Mouse (Mus musculus): ENCODE measurements around the gene Hspa1b.
A peak's percentile ranks its signal among the peaks of the same experiment; 100 is the strongest.
"Not testable (repeated sequence)": the region's sequence is repeated elsewhere in the genome, so short reads cannot be mapped to it uniquely, and the experiment has no call there.

Hspa1b gene

GRCm38 (mm10) chr17:34980655-34981054 lies 21.6 kb upstream of the Hspa1b start:
- peak; percentile 39 for DNase-seq

- no peak for DNase-seq
Observed at GRCm38 (mm10) chr17:34979631-34980030, 20.6 kb upstream of the Hspa1b start.

GRCm38 (mm10) chr17:34978239-34978638 lies 19.2 kb upstream of the Hspa1b start:
- no peak for DNase-seq

GRCm38 (mm10) chr17:34977000-34977399 lies 18.0 kb upstream of the Hspa1b start:
- DNase-seq: no peak

- no peak for DNase-seq
Observed at GRCm38 (mm10) chr17:34975581-34976492, 16.8 kb upstream of the Hspa1b start.

- peak; percentile 82 for DNase-seq
Observed at GRCm38 (mm10) chr17:34972069-34972749, 13.2 kb upstream of the Hspa1b start, which contains the start of the genes Hspa1a and Hspa1l. Gene Hspa1a (minus strand): TSS chr17:34972156. Gene Hspa1l (plus strand): TSS chr17:34972703.

GRCm38 (mm10) chr17:34971694-34972068 lies 12.6 kb upstream of the Hspa1b start:
- DNase-seq: not testable (repeated sequence)

- not testable (repeated sequence) for DNase-seq
Observed at GRCm38 (mm10) chr17:34970850-34971249, 11.8 kb upstream of the Hspa1b start.

- not testable (repeated sequence) for DNase-seq
Observed at GRCm38 (mm10) chr17:34969822-34970221, 10.8 kb upstream of the Hspa1b start, which contains the start of gene Gm20481. Gene Gm20481 (plus strand): TSS chr17:34969912.

- no peak for DNase-seq
Observed at GRCm38 (mm10) chr17:34965627-34966026, 6.6 kb upstream of the Hspa1b start.

GRCm38 (mm10) chr17:34964640-34965049 lies 5.6 kb upstream of the Hspa1b start:
- DNase-seq: no peak

- no peak for DNase-seq
Observed at GRCm38 (mm10) chr17:34962841-34963240, 3.8 kb upstream of the Hspa1b start.

- no peak for DNase-seq
Observed at GRCm38 (mm10) chr17:34962125-34962524, 3.1 kb upstream of the Hspa1b start.

- no peak for DNase-seq
Observed at GRCm38 (mm10) chr17:34960702-34961493, 1.9 kb upstream of the Hspa1b start.

- peak; percentile 35 for DNase-seq
Observed at GRCm38 (mm10) chr17:34959881-34960515, 960 bp upstream of the Hspa1b start.

GRCm38 (mm10) chr17:34958734-34959129 lies 306 bp downstream of the Hspa1b start:
- DNase-seq: not testable (repeated sequence)

- DNase-seq: not testable (repeated sequence)
Observed at GRCm38 (mm10) chr17:34957966-34958365, 1.1 kb downstream of the Hspa1b start.

GRCm38 (mm10) chr17:34957291-34957690 lies 1.7 kb downstream of the Hspa1b start:
- DNase-seq: not testable (repeated sequence)

- no peak for DNase-seq
Observed at GRCm38 (mm10) chr17:34956340-34956739, 2.7 kb downstream of the Hspa1b start.

GRCm38 (mm10) chr17:34955884-34956283 lies 3.2 kb downstream of the Hspa1b start:
- DNase-seq: no peak

GRCm38 (mm10) chr17:34954831-34955230 lies 4.2 kb downstream of the Hspa1b start:
- DNase-seq: no peak

- DNase-seq: no peak
Observed at GRCm38 (mm10) chr17:34953904-34954303, 5.1 kb downstream of the Hspa1b start.
